Mouse (Mus musculus) forebrain, postnatal 0 days (tissue): Measurements from ENCODE around the gene Slc25a13. TPM values are rescaled to one million over a fixed set of nuclear protein-coding genes. Genes with fewer than 3 reads are reported as not detected.

Experiments used
- ATAC-seq: fragments of 200-750 bp; cut with Nextera tagmentation; 2 replicates; pipeline ENCODE4 v1.8.0; 2017; ENCODE audit warnings: mild to moderate bottlenecking, moderate library complexity
- DNase-seq: peaks from one replicate; pipeline ENCODE4 v3.0.0-alpha.2; 2015
- H3K27ac ChIP-seq: fragments of 300-500 bp; sonication (generic); 2 replicates; pipeline ENCODE4 v1.5.1; 2014; ENCODE audit warnings: low read depth, mild to moderate bottlenecking, antibody characterized with exemption, low read length, moderate library complexity, mixed read lengths
- H3K27me3 ChIP-seq: fragments of 300-500 bp; sonication (generic); 2 replicates; pipeline ENCODE4 v1.6.1; 2014; ENCODE audit warnings: mild to moderate bottlenecking, low read length, mixed read lengths; ENCODE audit not compliant: insufficient read depth
- H3K36me3 ChIP-seq: fragments of 300-500 bp; sonication (generic); 2 replicates; pipeline ENCODE4 v1.6.1; 2014; ENCODE audit warnings: mild to moderate bottlenecking, moderate library complexity; ENCODE audit not compliant: insufficient read depth
- H3K4me1 ChIP-seq: fragments of 300-500 bp; sonication (generic); 2 replicates; pipeline ENCODE4 v1.6.1; 2014; ENCODE audit warnings: antibody characterized with exemption; ENCODE audit not compliant: insufficient read depth
- H3K4me2 ChIP-seq: fragments of 300-500 bp; sonication (generic); 2 replicates; pipeline ENCODE4 v1.6.1; 2014; ENCODE audit warnings: low read depth, mild to moderate bottlenecking, moderate library complexity
- H3K4me3 ChIP-seq: fragments of 300-500 bp; sonication (generic); 2 replicates; pipeline ENCODE4 v1.5.1; 2014; ENCODE audit warnings: low read depth, low read length, mixed read lengths
- H3K9ac ChIP-seq: fragments of 300-500 bp; sonication (generic); 2 replicates; pipeline ENCODE4 v1.6.1; 2014; ENCODE audit warnings: mild to moderate bottlenecking
- H3K9me3 ChIP-seq: fragments of 300-500 bp; sonication (generic); 2 replicates; pipeline ENCODE4 v1.6.1; 2016; ENCODE audit warnings: low read length
- CTCF ChIP-seq: sonication (generic); IDR thresholded peaks from 2 replicates; pipeline ENCODE4 v1.5.1; 2016; ENCODE audit warnings: antibody characterized with exemption, control low read depth, low read depth
- WGBS: fragments of 180-500 bp; shearing (Covaris S2); extraction: QIAGEN DNeasy Blood & Tissue Kit; methylation state at CpG from one replicate; pipeline ENCODE4 v1.1.7; 2014; 5-methylcytosine and 5-hydroxymethylcytosine counted together
- polyA plus RNA-seq: library from polyadenylated mRNA; unstranded; fragments of >200 nt; fragmentation: Nextera tagmentation; extraction: Ambion mirVana; gene quantifications from 2 replicates; pipeline ENCODE4 v1.2.1, GENCODE M21; 2015
- total RNA-seq: library from RNA; depleted of rRNA; stranded (reverse); fragments of >200 nt; gene quantifications from 2 replicates; pipeline ENCODE4 v1.2.3, GENCODE M21; 2014

The Slc25a13 gene
- total and polyA plus RNA-seq, 2 experiments from 2014 or later, result 3.1 to 5.2 TPM

DNA sequence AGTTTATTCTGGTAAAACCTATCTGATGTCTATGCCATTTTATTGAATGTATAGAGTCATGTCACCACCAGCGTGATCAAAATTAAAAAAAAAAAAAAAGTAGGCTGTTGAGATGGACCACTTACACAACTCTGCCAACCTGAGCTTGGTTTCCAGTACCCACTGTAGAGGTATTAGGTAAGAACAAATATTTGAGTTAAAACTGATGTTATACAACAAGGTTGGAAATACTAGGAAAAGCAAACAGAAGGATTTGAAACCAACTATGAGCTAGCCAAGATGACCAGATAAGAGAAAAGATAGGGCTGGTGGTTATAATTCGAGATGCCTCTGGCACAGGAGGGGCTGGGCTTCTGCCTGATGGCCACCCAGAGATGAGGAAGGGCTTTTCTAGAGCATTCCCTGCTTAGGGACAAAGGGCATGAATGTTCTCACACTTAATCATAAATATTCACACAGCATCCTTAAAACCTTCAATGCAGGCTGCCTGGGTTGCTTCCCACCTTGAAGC lies 19.9 kb upstream of the Slc25a13 start:
- Histone ChIP-seq H3K9ac (no peak overlapping the region), H3K9me3 (no peaks in the 10 kb centered on the region), H3K27ac (no peak overlapping the region), H3K4me2 (no peak overlapping the region), H3K36me3 (no peaks in the 10 kb centered on the region), H3K4me3 (no peak overlapping the region), H3K27me3 (no peaks in the 10 kb centered on the region), H3K4me1 (no peaks in the 10 kb centered on the region)
- 95% methylated on average over 2 of the region's 2 CpGs for WGBS
- TF ChIP-seq CTCF, result no peak
- DNase-seq, result no peak
- no peak for ATAC-seq

DNA sequence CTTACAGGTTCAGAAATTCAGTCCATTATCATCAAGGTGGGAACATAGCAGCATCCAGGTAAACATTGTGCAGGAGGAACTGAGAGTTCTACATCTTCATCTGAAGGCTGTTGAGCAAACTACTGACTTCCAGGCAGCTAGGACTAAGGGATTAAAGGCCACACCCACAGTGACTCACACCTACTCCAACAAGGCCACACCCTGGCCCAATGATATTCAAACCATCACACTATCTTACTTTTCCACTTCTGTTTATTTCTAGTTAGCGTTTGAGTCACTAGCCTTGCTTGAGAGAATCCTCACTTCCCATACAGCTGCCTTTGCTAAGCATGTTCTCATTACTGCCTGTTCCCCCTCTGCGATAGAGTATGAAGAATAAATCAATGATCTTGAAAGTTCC lies 13.3 kb upstream of the Slc25a13 start:
- WGBS, result 98% methylated on average over 2 of the region's 2 CpGs

DNA sequence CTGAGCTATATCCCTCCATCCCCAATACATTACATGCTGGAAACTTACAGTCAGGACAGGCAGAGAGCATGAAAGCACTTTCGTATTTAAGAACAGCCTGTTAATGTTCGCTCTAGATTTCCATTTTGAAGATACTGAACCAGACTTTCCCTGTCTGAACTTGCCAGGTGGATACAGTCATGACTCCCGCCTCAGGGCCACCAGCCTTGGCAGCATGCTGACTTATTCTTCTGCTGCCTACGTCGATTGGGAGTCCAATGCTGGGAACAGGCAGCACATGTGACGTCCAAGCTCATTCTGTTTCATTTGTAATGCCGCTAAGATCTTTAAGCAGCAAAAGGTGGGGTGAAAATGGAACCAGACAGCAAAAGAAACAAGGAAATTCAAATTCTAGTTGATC lies 5.7 kb upstream of the Slc25a13 start:
- H3K4me1 ChIP-seq, result no peaks in the 10 kb centered on the region
- no peak for ATAC-seq
- no peak overlapping the region for H3K4me2 ChIP-seq
- DNase-seq, result no peak
- H3K9ac ChIP-seq, result no peak overlapping the region
- no peak overlapping the region for H3K27ac ChIP-seq
- H3K27me3 ChIP-seq, result no peaks in the 10 kb centered on the region
- no peak overlapping the region for H3K4me3 ChIP-seq
- no peaks in the 10 kb centered on the region for H3K9me3 ChIP-seq
- no peaks in the 10 kb centered on the region for H3K36me3 ChIP-seq
- 76% methylated on average over 7 of the region's 7 CpGs for WGBS
- no peak for TF ChIP-seq CTCF

More for the DNA sequence above, 13.3 kb upstream of the Slc25a13 start:
- no peaks in the 10 kb centered on the region for H3K4me1 ChIP-seq
- no peak overlapping the region for H3K4me3 ChIP-seq
- H3K36me3 ChIP-seq, result no peaks in the 10 kb centered on the region
- no peak overlapping the region for H3K27ac ChIP-seq
- H3K27me3 ChIP-seq, result no peaks in the 10 kb centered on the region
- ATAC-seq, result no peak
- DNase-seq, result no peak
- TF ChIP-seq CTCF, result no peak
- H3K9ac ChIP-seq, result no peak overlapping the region
- no peak overlapping the region for H3K4me2 ChIP-seq
- no peaks in the 10 kb centered on the region for H3K9me3 ChIP-seq

DNA sequence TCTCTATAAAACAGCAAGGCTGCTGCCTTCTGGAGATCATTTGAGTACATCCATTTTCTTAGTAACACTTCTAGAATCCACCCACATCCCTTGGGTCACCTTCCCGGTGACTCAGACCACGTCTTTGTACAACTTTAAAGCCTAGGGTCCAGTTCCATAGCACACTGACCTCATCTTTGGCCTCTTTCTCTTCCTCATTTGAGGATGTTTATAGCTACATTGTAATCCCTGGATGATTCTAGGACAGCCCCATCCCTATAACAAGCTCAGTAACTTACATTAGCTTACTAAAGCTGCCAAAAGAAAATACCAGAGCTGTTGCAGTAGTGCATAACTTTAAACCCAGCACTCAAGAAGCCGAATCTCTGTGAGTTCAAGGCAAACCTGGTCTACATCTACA lies 3.6 kb upstream of the Slc25a13 start:
- H3K27me3 ChIP-seq, result no peaks in the 10 kb centered on the region
- H3K4me2 ChIP-seq, result no peak overlapping the region
- no peak overlapping the region for H3K27ac ChIP-seq
- no peak overlapping the region for H3K4me3 ChIP-seq
- no peaks in the 10 kb centered on the region for H3K36me3 ChIP-seq
- TF ChIP-seq CTCF, result no peak
- no peak for ATAC-seq
- H3K9me3 ChIP-seq, result no peaks in the 10 kb centered on the region
- H3K9ac ChIP-seq, result no peak overlapping the region
- no peaks in the 10 kb centered on the region for H3K4me1 ChIP-seq
- WGBS, result 84% methylated on average over 3 of the region's 3 CpGs
- DNase-seq, result no peak

DNA sequence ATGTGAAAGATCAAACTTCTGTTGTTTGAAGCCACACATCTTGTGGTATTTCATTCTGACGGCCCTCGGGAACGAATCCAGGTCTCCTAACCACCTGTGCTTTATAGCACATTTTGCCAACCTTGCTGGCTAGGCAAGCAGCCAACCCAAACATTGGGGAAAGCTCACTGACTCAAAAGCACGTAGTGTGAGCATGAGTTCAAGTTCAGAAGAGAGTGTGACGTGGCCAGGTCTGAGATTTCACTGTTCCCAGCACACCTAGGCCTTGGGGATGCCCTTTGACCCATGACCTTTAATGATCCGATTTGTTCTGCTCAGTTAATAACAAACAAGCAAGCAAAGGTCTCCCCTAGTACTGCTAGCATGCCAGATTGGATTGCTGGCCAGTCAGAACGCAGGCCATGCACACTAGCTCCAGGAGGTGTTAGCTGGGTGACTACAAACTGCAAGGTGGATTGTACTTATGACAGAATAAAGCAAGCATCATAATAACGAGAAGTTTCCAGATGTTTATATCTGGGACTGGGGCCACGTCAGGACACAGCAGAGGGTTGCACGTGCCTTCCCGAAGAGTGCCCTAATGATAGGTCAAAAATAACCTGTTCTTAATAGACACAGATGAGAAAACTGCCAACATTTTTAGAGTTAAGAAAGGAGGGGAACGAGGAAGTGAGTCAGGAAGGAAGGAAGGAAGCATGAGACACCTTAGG lies 2.8 kb upstream of the Slc25a13 start:
- no peak for TF ChIP-seq CTCF
- Histone ChIP-seq H3K9me3 (no peaks in the 10 kb centered on the region), H3K4me2 (no peak overlapping the region), H3K27ac (no peak overlapping the region), H3K27me3 (no peaks in the 10 kb centered on the region), H3K4me3 (no peak overlapping the region), H3K4me1 (no peaks in the 10 kb centered on the region), H3K9ac (no peak overlapping the region), H3K36me3 (no peaks in the 10 kb centered on the region)
- DNase-seq, result no peak
- ATAC-seq, result no peak
- WGBS, result 77% methylated on average over 12 of the region's 12 CpGs

DNA sequence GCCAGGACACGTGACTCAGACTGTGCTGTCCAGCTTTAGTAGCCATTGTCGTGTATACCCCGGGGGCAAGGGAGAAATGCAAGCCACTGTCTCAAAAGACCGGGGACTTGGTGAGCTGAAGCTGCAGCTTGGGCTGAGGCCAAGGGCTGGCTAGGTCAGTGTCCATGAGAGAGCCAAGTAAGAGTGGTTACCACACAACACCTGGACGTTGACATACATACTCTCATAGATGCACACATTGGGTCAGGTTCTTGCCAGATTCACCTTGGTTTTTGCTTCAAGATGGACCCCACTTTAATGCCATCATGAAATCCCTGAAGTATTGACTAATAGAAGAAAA lies 283 bp upstream of the Slc25a13 start:
- no peaks in the 10 kb centered on the region for H3K4me1 ChIP-seq
- H3K27ac ChIP-seq, result no peak overlapping the region
- WGBS, result 9% methylated on average over 5 of the region's 5 CpGs
- no peaks in the 10 kb centered on the region for H3K27me3 ChIP-seq
- H3K4me2 ChIP-seq, result peak overlapping the region; percentile 83
- no peak for DNase-seq
- no peaks in the 10 kb centered on the region for H3K36me3 ChIP-seq
- no peak for TF ChIP-seq CTCF
- no peaks in the 10 kb centered on the region for H3K9me3 ChIP-seq
- peak overlapping the region; percentile 67 for H3K9ac ChIP-seq
- peak overlapping the region; percentile 58 for H3K4me3 ChIP-seq
- no peak for ATAC-seq

DNA sequence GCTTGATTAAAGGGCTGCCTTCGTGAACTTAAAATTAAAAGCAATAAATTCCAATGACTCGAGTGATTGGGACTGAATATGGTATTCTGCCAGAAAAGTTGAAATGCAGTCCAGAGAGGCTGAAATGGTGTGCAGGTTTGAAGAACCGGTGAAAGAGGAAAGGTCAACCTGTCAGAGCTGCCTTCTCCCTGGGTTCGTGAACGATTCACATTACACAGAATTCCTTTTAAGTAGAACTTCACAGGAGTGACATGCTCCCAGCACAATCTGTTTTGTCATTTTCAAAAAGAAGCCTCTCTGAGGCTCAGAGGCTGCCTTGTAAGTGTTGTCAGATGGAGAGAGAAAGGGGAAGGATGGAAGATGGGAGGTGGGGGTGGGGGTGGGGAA lies 860 bp downstream of the Slc25a13 start:
- H3K36me3 ChIP-seq, result no peaks in the 10 kb centered on the region
- ATAC-seq (peak; percentile 12; the same call in 1 of the 2 replicates), DNase-seq (no peak)
- H3K9me3 ChIP-seq, result no peaks in the 10 kb centered on the region
- H3K4me3 ChIP-seq, result peak overlapping the region; percentile 58
- no peak overlapping the region for H3K27ac ChIP-seq
- H3K4me1 ChIP-seq, result no peaks in the 10 kb centered on the region
- WGBS, result 34% methylated on average over 5 of the region's 5 CpGs
- H3K4me2 ChIP-seq, result peak overlapping the region; percentile 83
- no peak for TF ChIP-seq CTCF
- no peaks in the 10 kb centered on the region for H3K27me3 ChIP-seq
- H3K9ac ChIP-seq, result 0 out of 2 replicates have a peak overlapping the region, but pooled peaks have one; percentile 67
